Comparison of ENCODE assay signal across 8 mouse cellular contexts in genomic region chr10:57000892-57001722, GRCm38 (mm10).
A peak's percentile ranks its signal among the peaks of the same experiment; 100 is the strongest.
DNase-seq lines count a peak whose midpoint lies in the region; ATAC-seq and TF ChIP-seq lines count a peak whose summit lies in the region.

No protein-coding gene starts in this region.

- H3K27ac ChIP-seq in spleen, adult 2 months (ENCODE audit: insufficient read depth, low read length), result no peak overlapping the region
- H3K27ac ChIP-seq in gastrocnemius, adult 2 months, result peak overlapping the region; percentile 16; the same call in 1 of the 2 replicates

- H3K36me3 ChIP-seq in spleen, adult 2 months (ENCODE audit: control insufficient read depth, insufficient read depth, low read length), result no peaks in the 10 kb centered on the region

- H3K27me3 ChIP-seq in spleen, adult 2 months (ENCODE audit: control insufficient read depth, insufficient read depth, low read length), result no peaks in the 10 kb centered on the region

- TF ChIP-seq CTCF in spleen, adult 2 months (IDR thresholded peaks at IDR 0.05; ENCODE audit: extremely low read depth, insufficient read depth, insufficient read length, insufficient replicate concordance), result peak; percentile 14; the same call in 1 of the 2 replicates
- TF ChIP-seq CTCF in gastrocnemius, adult 2 months (IDR thresholded peaks at IDR 0.05), result peak; percentile 84

- DNase-seq in spleen, adult 2 months (ENCODE audit: low read depth in 1 of 2, low spot score in 2 of 2), result peak in 1 of 2 experiments; percentile 5
- DNase-seq in spleen, adult 12 weeks (ENCODE audit: low spot score), result no peak
- DNase-seq in cerebellum, postnatal 14 days, result peak; percentile 56 to 72
- DNase-seq in gastrocnemius, adult 2 months, result no peak
- DNase-seq in left cerebral cortex, adult 18-20 months (ENCODE audit: low spot score in 2 of 2), result peak; percentile 25 to 52
- peak; percentile 78 for DNase-seq in mesoderm, embryonic 11.5 days (ENCODE audit: low read depth, low spot score)
- DNase-seq in right cerebral cortex, postnatal 14 days, result peak; percentile 9

- WGBS in spleen, adult 2 months, result 29% methylated on average over 16 of the region's 16 CpGs

- TF ChIP-seq POLR2A in spleen, adult 2 months (IDR thresholded peaks at IDR 0.05; ENCODE audit: low read depth, low read length), result no peak

- H3K4me1 ChIP-seq in spleen, adult 2 months (ENCODE audit: control insufficient read depth, insufficient read depth, insufficient read length), result no peaks in the 10 kb centered on the region

- no peak overlapping the region for H3K4me3 ChIP-seq in spleen, adult 2 months (ENCODE audit: extremely low read depth, insufficient read depth, insufficient read length)
- peak overlapping the region; percentile 50 for H3K4me3 ChIP-seq in gastrocnemius, adult 2 months

- peak; percentile 35 for ATAC-seq in inflammation-experienced regulatory T-cells, adult 6 months

- intact Hi-C loops in gastrocnemius, adult 2 months (cut with DNase I), result loop anchor here (1.0 kb wide), 1 partner anchor 632 kb away; no protein-coding TSS in a partner anchor

Comparison
In these comparisons a context has a peak if more than half of its experiments do, and no peak if none do; other contexts are left out.
1. DNase-seq: peak in cerebellum, postnatal 14 days (2 of 2), left cerebral cortex, adult 18-20 months (2 of 2), mesoderm, embryonic 11.5 days (single experiment) and right cerebral cortex, postnatal 14 days (single experiment); none in spleen, adult 12 weeks (single experiment) and gastrocnemius, adult 2 months (single experiment).